Mouse (Mus musculus) spleen, adult 2 months (tissue): ENCODE results near the gene N4bp3. TPM values are rescaled to one million over a fixed set of nuclear protein-coding genes. Genes with fewer than 3 reads are reported as not detected.

Source experiments
- DNase-seq, 2 experiments: peaks; one replicate each; pipeline versions ENCODE4 v3.0.0 to v3.0.0-alpha.2; 2012 to 2021; ENCODE audit warnings: low spot score in 2 of 2, low read depth in 1 of 2
- H3K27ac ChIP-seq: fragments of 200-500 bp; 2 replicates; pipeline ENCODE4 v1.5.1; 2012; ENCODE audit warnings: low read length, inconsistent platforms; ENCODE audit not compliant: insufficient read depth
- H3K27me3 ChIP-seq: fragments of 200-500 bp; 2 replicates; pipeline ENCODE4 v1.6.1; 2012; ENCODE audit warnings: mild to moderate bottlenecking, moderate library complexity, low read length, inconsistent platforms; ENCODE audit not compliant: control insufficient read depth, insufficient read depth
- H3K36me3 ChIP-seq: fragments of 200-500 bp; 2 replicates; pipeline ENCODE4 v1.6.1; 2012; ENCODE audit warnings: mild to moderate bottlenecking, low read length, inconsistent platforms; ENCODE audit not compliant: control insufficient read depth, insufficient read depth
- H3K4me1 ChIP-seq: fragments of 200-500 bp; 2 replicates; pipeline ENCODE4 v1.6.1; 2011; ENCODE audit warnings: inconsistent platforms; ENCODE audit not compliant: control insufficient read depth, insufficient read depth, insufficient read length
- H3K4me3 ChIP-seq: fragments of 200-500 bp; 2 replicates; pipeline ENCODE4 v1.5.1; 2011; ENCODE audit warnings: mild to moderate bottlenecking, inconsistent platforms; ENCODE audit not compliant: insufficient read depth, insufficient read length; ENCODE audit errors: extremely low read depth
- CTCF ChIP-seq: fragments of 200-500 bp; IDR thresholded peaks from 2 replicates; pipeline ENCODE4 v1.5.1; 2011; ENCODE audit warnings: mild to moderate bottlenecking, inconsistent platforms; ENCODE audit not compliant: insufficient read depth, insufficient read length, insufficient replicate concordance; ENCODE audit errors: extremely low read depth
- POLR2A ChIP-seq: fragments of 200-500 bp; IDR thresholded peaks from 2 replicates; pipeline ENCODE4 v1.6.1; 2011; ENCODE audit warnings: low read depth, low read length, inconsistent platforms
- WGBS: fragments of 180-500 bp; shearing (Covaris S2); methylation state at CpG from one replicate; pipeline ENCODE4 v1.1.7; 2018; 5-methylcytosine and 5-hydroxymethylcytosine counted together
- polyA plus RNA-seq: library from polyadenylated mRNA; depleted of rRNA; stranded (reverse); fragments of >200 nt; gene quantifications from 2 replicates; pipeline ENCODE4 v1.2.3, GENCODE M21; 2012; rRNA removed

The N4bp3 gene
- polyA plus RNA-seq, 1 experiment = 11.3 TPM

- WGBS = 77% methylated on average over 3 of the region's 3 CpGs
- no peak for DNase-seq
- no peak overlapping the region for H3K4me3 ChIP-seq
- no peak for TF ChIP-seq POLR2A
- no peak for TF ChIP-seq CTCF
- no peaks in the 10 kb centered on the region for H3K27me3 ChIP-seq
- H3K27ac ChIP-seq = no peak overlapping the region
- peaks cover 3% of the 10 kb centered on the region; the same call in 1 of the 2 replicates for H3K4me1 ChIP-seq
- H3K36me3 ChIP-seq = peaks cover 63% of the 10 kb centered on the region
Observed at GRCm38 (mm10) chr11:51602253-51602652, 48.4 kb downstream of the N4bp3 start.

- peaks cover 3% of the 10 kb centered on the region for H3K4me1 ChIP-seq
- no peak overlapping the region for H3K4me3 ChIP-seq
- DNase-seq = no peak
- no peak overlapping the region for H3K27ac ChIP-seq
- no peaks in the 10 kb centered on the region for H3K27me3 ChIP-seq
- 82% methylated on average over 2 of the region's 2 CpGs for WGBS
- no peak for TF ChIP-seq POLR2A
- no peak for TF ChIP-seq CTCF
- peaks cover 57% of the 10 kb centered on the region for H3K36me3 ChIP-seq
Observed at GRCm38 (mm10) chr11:51597553-51597952, 53.1 kb downstream of the N4bp3 start.

- no peaks in the 10 kb centered on the region for H3K27me3 ChIP-seq
- DNase-seq = no peak
- H3K27ac ChIP-seq = peak overlapping the region; percentile 24; the same call in 1 of the 2 replicates
- H3K36me3 ChIP-seq = peaks cover 43% of the 10 kb centered on the region
- no peak overlapping the region for H3K4me3 ChIP-seq
- WGBS = 62% methylated on average over 1 of the region's 1 CpGs
- H3K4me1 ChIP-seq = peaks cover 3% of the 10 kb centered on the region
- TF ChIP-seq CTCF (no peak), POLR2A (no peak)
Observed at GRCm38 (mm10) chr11:51595459-51596083, 55.1 kb downstream of the N4bp3 start.

- no peak overlapping the region for H3K4me3 ChIP-seq
- peaks cover 37% of the 10 kb centered on the region for H3K36me3 ChIP-seq
- WGBS = 53% methylated on average over 3 of the region's 3 CpGs
- peaks cover 3% of the 10 kb centered on the region for H3K4me1 ChIP-seq
- DNase-seq = no peak
- H3K27ac ChIP-seq = peak overlapping the region; percentile 25; the same call in 1 of the 2 replicates
- H3K27me3 ChIP-seq = no peaks in the 10 kb centered on the region
- TF ChIP-seq POLR2A (no peak), CTCF (no peak)
Observed at GRCm38 (mm10) chr11:51594715-51595350, 55.8 kb downstream of the N4bp3 start.

- Histone ChIP-seq H3K4me1 (peaks cover 3% of the 10 kb centered on the region), H3K36me3 (peaks cover 29% of the 10 kb centered on the region), H3K27ac (no peak overlapping the region), H3K4me3 (no peak overlapping the region), H3K27me3 (no peaks in the 10 kb centered on the region)
- TF ChIP-seq CTCF (no peak), POLR2A (no peak)
- DNase-seq = no peak
- 95% methylated on average over 6 of the region's 6 CpGs for WGBS
Observed at GRCm38 (mm10) chr11:51593849-51594248, 56.8 kb downstream of the N4bp3 start.

GRCm38 (mm10) chr11:51593368-51593767 is 57.3 kb downstream of the N4bp3 start:
- H3K4me1 ChIP-seq = peaks cover 3% of the 10 kb centered on the region
- no peak overlapping the region for H3K4me3 ChIP-seq
- 94% methylated on average over 4 of the region's 4 CpGs for WGBS
- H3K36me3 ChIP-seq = peaks cover 28% of the 10 kb centered on the region
- no peak overlapping the region for H3K27ac ChIP-seq
- TF ChIP-seq POLR2A (no peak), CTCF (no peak)
- no peaks in the 10 kb centered on the region for H3K27me3 ChIP-seq
- no peak for DNase-seq

Other genes starting within 250 kb of the N4bp3 start
- 13.2 and 20.5 TPM in 2 replicates for gene Phykpl, start 66.1 kb downstream of the N4bp3 start, polyA plus RNA-seq
- 146 and 314 TPM in 2 replicates for gene Hnrnpab, start 44.0 kb downstream of the N4bp3 start, polyA plus RNA-seq
- gene Nhp2, start 31.1 kb downstream of the N4bp3 start, polyA plus RNA-seq = 34.3 and 41.2 TPM in 2 replicates
- 71.2 and 87.4 TPM in 2 replicates for gene Rmnd5b, start 14.9 kb downstream of the N4bp3 start, polyA plus RNA-seq
- gene D930048N14Rik, start 112 bp upstream of the N4bp3 start, polyA plus RNA-seq = 3.4 and 5.0 TPM in 2 replicates
- 2.4 and 2.9 TPM in 2 replicates for gene 0610009B22Rik, start 38.0 kb upstream of the N4bp3 start, polyA plus RNA-seq
- 10.0 and 13.5 TPM in 2 replicates for gene Sec24a, start 112.8 kb upstream of the N4bp3 start, polyA plus RNA-seq
- 4.5 and 5.4 TPM in 2 replicates for gene Sar1b, start 112.8 kb upstream of the N4bp3 start, polyA plus RNA-seq
- gene Jade2, start 206.8 kb upstream of the N4bp3 start, polyA plus RNA-seq = 24.8 and 27.2 TPM in 2 replicates